Mouse (Mus musculus): ENCODE measurements around the gene Tsr2.

Tsr2 gene

GRCm38 (mm10) chrX:151046321-151046720 lies 50.0 kb downstream of the Tsr2 start:
- DNase-seq (ENCODE audit: low spot score): no peak

- no peak for DNase-seq (ENCODE audit: low spot score)
These were observed 50.5 kb downstream of the Tsr2 start, which contains the start of gene Fgd1 for GRCm38 (mm10) chrX:151045850-151046249. Gene Fgd1 (plus strand): TSS chrX:151046150.

GRCm38 (mm10) chrX:151041223-151041622 lies 55.1 kb downstream of the Tsr2 start:
- DNase-seq (ENCODE audit: low spot score): no peak
